Mouse (Mus musculus) MEL (cell line): ENCODE measurements at regions not wholly inside any gene's neighbourhood (a gene's known extent, or its start where the extent isn't known, plus 50 kb on each side); places are given as distances from the start of the nearest gene placed in this dataset.

Experiments used
- DNase-seq: peaks from one replicate; pipeline ENCODE4 v3.0.0; 2011; ENCODE audit warnings: low read depth, low spot score
- H3K27ac ChIP-seq: 2 replicates; pipeline ENCODE4 v1.5.1; 2012; ENCODE audit warnings: low read depth, mild to moderate bottlenecking, control low read depth, low read length, moderate library complexity; ENCODE audit not compliant: control insufficient read depth
- H3K27me3 ChIP-seq, 2 experiments: fragments of 150-350 bp in 1 of 2; sonication (generic) in 1 of 2; 2 replicates each; pipeline ENCODE4 v1.6.1; 2012; ENCODE audit warnings: low read length in 2 of 2, mild to moderate bottlenecking in 2 of 2, improper control_type of control experiment in 1 of 2, moderate library complexity in 1 of 2; ENCODE audit not compliant: insufficient read depth in 2 of 2, control insufficient read depth in 1 of 2
- H3K36me3 ChIP-seq, 2 experiments: 2 replicates each; pipeline ENCODE4 v1.6.1; 2012 to 2014; ENCODE audit warnings: low read length in 2 of 2, improper control_type of control experiment in 1 of 2, inconsistent platforms in 1 of 2, mild to moderate bottlenecking in 1 of 2; ENCODE audit not compliant: insufficient read depth in 2 of 2, control insufficient read depth in 1 of 2
- H3K4me1 ChIP-seq, 2 experiments: fragments of 150-350 bp in 1 of 2; sonication (generic) in 1 of 2; 2 replicates each; pipeline ENCODE4 v1.6.1; 2012; ENCODE audit warnings: low read length in 2 of 2, improper control_type of control experiment in 1 of 2, mild to moderate bottlenecking in 1 of 2; ENCODE audit not compliant: insufficient read depth in 2 of 2, control insufficient read depth in 1 of 2
- H3K4me3 ChIP-seq, 2 experiments: fragments of 150-350 bp in 1 of 2; sonication (generic) in 1 of 2; 2 replicates each; pipeline ENCODE4 v1.5.1; 2012; ENCODE audit warnings: low read depth in 2 of 2, low read length in 2 of 2, mild to moderate bottlenecking in 2 of 2, moderate library complexity in 2 of 2, control low read depth in 1 of 2, improper control_type of control experiment in 1 of 2; ENCODE audit not compliant: control insufficient read depth in 1 of 2, insufficient read depth in 1 of 2
- H3K79me2 ChIP-seq: 2 replicates; pipeline ENCODE4 v1.6.1; 2012; ENCODE audit warnings: mild to moderate bottlenecking, low read length, moderate library complexity; ENCODE audit not compliant: control insufficient read depth, poor library complexity, insufficient read depth
- H3K9ac ChIP-seq: 2 replicates; pipeline ENCODE4 v1.6.1; 2012; ENCODE audit warnings: low read depth, mild to moderate bottlenecking, control low read depth, low read length, moderate library complexity; ENCODE audit not compliant: control insufficient read depth, poor library complexity, severe bottlenecking
- H3K9me3 ChIP-seq: fragments of 150-350 bp; sonication (generic); replicated peaks from 2 replicates; pipeline ENCODE4 v1.6.1; 2012; ENCODE audit warnings: mild to moderate bottlenecking, low read length, improper control_type of control experiment, moderate library complexity; ENCODE audit not compliant: insufficient read depth
- CHD1 ChIP-seq: IDR thresholded peaks from 2 replicates; pipeline ENCODE4 v1.6.1; 2012; ENCODE audit warnings: low read depth, mild to moderate bottlenecking, inconsistent platforms, low read length, improper control_type of control experiment
- E2F4 ChIP-seq: IDR thresholded peaks from 2 replicates; pipeline ENCODE4 v1.6.1; 2011; ENCODE audit warnings: low read depth, low read length, improper control_type of control experiment, borderline replicate concordance
- ELF1 ChIP-seq: IDR thresholded peaks from 2 replicates; pipeline ENCODE4 v1.6.1; 2014; ENCODE audit warnings: low read depth, mild to moderate bottlenecking, inconsistent platforms, low read length, improper control_type of control experiment, moderate library complexity
- EP300 ChIP-seq, 2 experiments: IDR thresholded peaks; 2 replicates each; pipeline ENCODE4 v1.6.1; 2011; ENCODE audit warnings: improper control_type of control experiment in 2 of 2, low read length in 2 of 2, low read depth in 1 of 2, mild to moderate bottlenecking in 1 of 2
- GABPA ChIP-seq: IDR thresholded peaks from 2 replicates; pipeline ENCODE4 v1.6.1; 2012; ENCODE audit warnings: low read depth, mild to moderate bottlenecking, inconsistent platforms, low read length, improper control_type of control experiment, moderate library complexity
- KAT2A ChIP-seq: conservative IDR thresholded peaks from 2 replicates; pipeline ENCODE4 v1.6.1; 2012; ENCODE audit warnings: low read depth, low read length, improper control_type of control experiment, inconsistent platforms
- MEF2A ChIP-seq: IDR thresholded peaks from 2 replicates; pipeline ENCODE4 v1.6.1; 2014; ENCODE audit warnings: low read depth, mild to moderate bottlenecking, inconsistent platforms, low read length, improper control_type of control experiment; ENCODE audit not compliant: poor library complexity, insufficient replicate concordance, severe bottlenecking; ENCODE audit errors: extremely low read depth
- MXI1 ChIP-seq: IDR thresholded peaks from 2 replicates; pipeline ENCODE4 v1.6.1; 2011; ENCODE audit warnings: mild to moderate bottlenecking, low read depth, low read length, improper control_type of control experiment
- NRF1 ChIP-seq: IDR thresholded peaks from 2 replicates; pipeline ENCODE4 v1.6.1; 2014; ENCODE audit warnings: low read depth, mild to moderate bottlenecking, inconsistent platforms, low read length, improper control_type of control experiment, moderate library complexity; ENCODE audit not compliant: poor library complexity, insufficient read depth, severe bottlenecking
- POLR2AphosphoS5 ChIP-seq: IDR thresholded peaks from 2 replicates; pipeline ENCODE4 v1.6.1; 2012; ENCODE audit warnings: low read depth, borderline replicate concordance, mild to moderate bottlenecking, inconsistent platforms, low read length, moderate library complexity, mixed read lengths
- RCOR1 ChIP-seq: IDR thresholded peaks from 2 replicates; pipeline ENCODE4 v1.6.1; 2012; ENCODE audit warnings: low read depth, mild to moderate bottlenecking, inconsistent platforms, low read length, improper control_type of control experiment
- SMC3 ChIP-seq: IDR thresholded peaks from 2 replicates; pipeline ENCODE4 v1.6.1; 2011; ENCODE audit warnings: low read depth, low read length, improper control_type of control experiment
- USF1 ChIP-seq: IDR thresholded peaks from 2 replicates; pipeline ENCODE4 v1.6.1; 2014; ENCODE audit warnings: low read depth, mild to moderate bottlenecking, inconsistent platforms, low read length, improper control_type of control experiment, moderate library complexity
- USF2 ChIP-seq, 2 experiments: IDR thresholded peaks; 2 replicates each; pipeline ENCODE4 v1.6.1; 2011 to 2012; ENCODE audit warnings: improper control_type of control experiment in 2 of 2, low read length in 2 of 2, borderline replicate concordance in 1 of 2, inconsistent platforms in 1 of 2, low read depth in 1 of 2, mild to moderate bottlenecking in 1 of 2; ENCODE audit not compliant: insufficient read depth in 1 of 2
- ZC3H11A ChIP-seq: IDR thresholded peaks from 2 replicates; pipeline ENCODE4 v1.6.1; 2012; ENCODE audit warnings: low read depth, mild to moderate bottlenecking, inconsistent platforms, low read length, improper control_type of control experiment

DNA sequence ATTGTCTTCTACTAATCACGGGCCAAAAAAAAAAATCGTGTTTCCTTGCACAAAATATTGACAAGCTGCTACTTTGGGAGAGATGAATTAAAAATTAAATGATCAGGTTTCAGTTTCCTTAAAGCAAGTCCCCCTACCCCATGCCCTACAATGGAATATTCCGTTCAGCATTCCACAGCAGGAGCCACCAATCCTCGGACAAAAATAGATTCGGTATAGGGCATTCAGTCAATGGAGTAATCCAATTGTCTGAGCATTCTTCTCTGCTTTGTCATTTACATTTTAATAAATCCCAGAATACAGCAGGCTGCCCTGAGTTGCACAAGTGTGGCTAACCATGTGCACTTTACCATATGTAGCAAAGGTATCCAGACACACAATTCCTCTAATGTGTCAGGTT is 434.3 kb upstream of the Ubash3b start:
- Histone ChIP-seq H3K9ac (no peak overlapping the region), H3K79me2 (no peaks in the 10 kb centered on the region), H3K27me3 (no peaks in the 10 kb centered on the region), H3K4me1 (no peaks in the 10 kb centered on the region), H3K27ac (no peak overlapping the region), H3K4me3 (no peak overlapping the region), H3K36me3 (no peaks in the 10 kb centered on the region), H3K9me3 (no peaks in the 10 kb centered on the region)
- TF ChIP-seq E2F4 (no peak), EP300 (IDR thresholded peaks at IDR 0.05; ENCODE audit: low read depth in 1 of 2, low read length in 2 of 2) (no peak), NRF1 (no peak), KAT2A (no peak), SMC3 (no peak), GABPA (no peak), CHD1 (no peak)
- no peak for DNase-seq

DNA sequence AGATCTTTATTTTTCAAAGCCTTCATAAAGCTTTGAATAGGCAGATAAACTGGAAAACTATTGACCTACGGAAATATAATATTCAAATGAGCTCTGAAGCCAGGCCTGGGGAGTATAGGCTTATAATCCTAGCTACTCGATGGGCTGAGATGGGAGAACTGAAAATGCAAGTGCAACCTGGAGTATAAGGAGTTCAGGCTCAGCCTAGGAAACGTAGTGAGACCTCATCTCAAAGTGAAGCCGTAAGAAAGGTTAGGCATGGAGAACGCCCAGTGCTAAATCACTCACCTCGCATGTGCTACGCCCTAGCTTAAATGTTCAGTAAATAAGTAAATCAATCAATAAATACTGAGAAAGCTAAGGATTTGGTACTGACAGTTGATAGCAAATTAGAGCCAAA is 432.5 kb upstream of the Ubash3b start:
- no peaks in the 10 kb centered on the region for H3K27me3 ChIP-seq
- DNase-seq, result no peak
- H3K27ac ChIP-seq, result no peak overlapping the region
- H3K79me2 ChIP-seq, result no peaks in the 10 kb centered on the region
- H3K9me3 ChIP-seq, result no peaks in the 10 kb centered on the region
- H3K4me1 ChIP-seq, result no peaks in the 10 kb centered on the region
- TF ChIP-seq USF2 (IDR thresholded peaks at IDR 0.05; ENCODE audit: borderline replicate concordance in 1 of 2, insufficient read depth in 1 of 2, low read depth in 1 of 2, low read length in 2 of 2), result no peak
- TF ChIP-seq POLR2AphosphoS5, result no peak
- no peak for TF ChIP-seq SMC3
- TF ChIP-seq ELF1, result no peak
- no peak for TF ChIP-seq MEF2A
- H3K4me3 ChIP-seq, result no peak overlapping the region
- no peaks in the 10 kb centered on the region for H3K36me3 ChIP-seq
- no peak overlapping the region for H3K9ac ChIP-seq

DNA sequence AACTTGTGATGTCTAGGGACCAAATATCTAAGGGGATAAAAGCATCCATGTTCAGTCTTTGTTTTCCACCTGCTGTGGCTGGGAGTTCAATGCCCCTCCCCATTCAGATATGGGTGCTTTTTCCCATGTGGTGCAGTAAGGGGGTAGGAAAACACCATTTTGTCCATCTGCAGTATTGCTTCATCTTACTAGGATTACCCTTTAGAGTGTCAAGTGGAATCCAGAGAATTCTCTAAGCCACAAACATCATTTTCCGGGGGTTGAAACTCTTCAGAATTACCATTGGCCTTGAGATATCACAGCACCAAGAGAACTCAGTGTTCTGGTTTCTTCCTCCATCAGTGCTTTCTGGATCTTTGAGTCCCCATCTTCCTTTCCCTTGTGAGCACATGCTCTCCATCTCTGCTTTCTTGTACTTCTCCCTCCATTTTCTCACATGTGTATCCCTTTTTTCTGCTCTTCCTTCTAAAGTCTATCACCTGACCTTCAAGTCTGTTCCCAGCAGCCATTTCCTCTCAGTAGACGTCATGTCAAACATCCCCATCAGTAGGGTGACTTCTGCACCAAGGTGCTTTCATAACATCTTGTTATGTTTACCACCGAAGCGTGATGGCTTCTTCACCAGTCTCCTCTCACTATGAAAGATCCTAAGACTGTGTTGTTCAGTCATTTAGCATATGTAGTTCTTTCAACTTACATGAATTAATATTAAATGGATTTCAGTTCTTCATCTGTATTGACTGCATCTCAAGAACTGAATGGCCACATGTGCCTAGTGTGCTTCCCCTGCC is 431.6 kb upstream of the Ubash3b start:
- no peaks in the 10 kb centered on the region for H3K36me3 ChIP-seq
- no peak for DNase-seq
- H3K4me3 ChIP-seq, result no peak overlapping the region
- H3K27me3 ChIP-seq, result no peaks in the 10 kb centered on the region
- H3K9me3 ChIP-seq, result no peaks in the 10 kb centered on the region
- H3K4me1 ChIP-seq, result no peaks in the 10 kb centered on the region
- TF ChIP-seq MXI1 (no peak), USF1 (no peak), RCOR1 (no peak), ZC3H11A (no peak)
- H3K27ac ChIP-seq, result no peak overlapping the region
- no peaks in the 10 kb centered on the region for H3K79me2 ChIP-seq
- no peak overlapping the region for H3K9ac ChIP-seq
